Mouse (Mus musculus): Measurements from ENCODE around the gene Eml6. TPM values are rescaled to one million over a fixed set of nuclear protein-coding genes. Genes with fewer than 3 reads are reported as not detected.

The Eml6 gene
- polyA plus RNA-seq, 1 experiment from 2014 or later, result 1.3 TPM

DNA sequence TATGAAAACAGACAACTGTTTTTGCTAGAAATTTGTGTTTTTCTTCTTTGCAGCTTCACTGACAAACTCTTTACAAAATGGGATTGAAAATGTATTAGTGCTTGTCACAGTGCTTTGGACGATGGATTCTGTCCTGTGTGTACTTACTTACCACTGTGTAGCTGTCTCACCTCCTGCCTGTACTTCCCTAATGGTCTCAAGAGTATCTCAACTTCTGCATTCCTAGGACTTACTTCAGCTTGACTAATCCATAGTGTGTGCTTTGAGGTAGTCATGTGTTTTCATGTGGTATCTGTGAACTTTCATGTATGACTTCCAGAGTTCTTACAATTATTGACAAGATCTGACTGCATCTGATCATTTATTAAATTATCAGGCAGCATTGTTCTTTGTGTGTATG is 297.9 kb downstream of the Eml6 start:
- no peaks in the 10 kb centered on the region for H3K27me3 ChIP-seq (ENCODE audit: control insufficient read depth, insufficient read depth, low read length)
- no peaks in the 10 kb centered on the region for H3K36me3 ChIP-seq (ENCODE audit: control insufficient read depth, insufficient read depth, low read length)
- H3K9ac ChIP-seq (ENCODE audit: low read length), result no peak overlapping the region
- no peaks in the 10 kb centered on the region for H3K4me1 ChIP-seq (ENCODE audit: control insufficient read depth, insufficient read depth, low read length)
- no peak overlapping the region for H3K27ac ChIP-seq (ENCODE audit: low read length)
- 70% methylated on average over 1 of the region's 1 CpGs for WGBS
- no peak overlapping the region for H3K4me3 ChIP-seq (replicated peaks; ENCODE audit: low read length)
- ATAC-seq (ENCODE audit: insufficient read depth, low FRiP score), result no peak
- no peak overlapping the region for H3K4me2 ChIP-seq (ENCODE audit: low read depth, low read length)
- H3K9me3 ChIP-seq (replicated peaks; ENCODE audit: control insufficient read depth, low read length), result no peaks in the 10 kb centered on the region

DNA sequence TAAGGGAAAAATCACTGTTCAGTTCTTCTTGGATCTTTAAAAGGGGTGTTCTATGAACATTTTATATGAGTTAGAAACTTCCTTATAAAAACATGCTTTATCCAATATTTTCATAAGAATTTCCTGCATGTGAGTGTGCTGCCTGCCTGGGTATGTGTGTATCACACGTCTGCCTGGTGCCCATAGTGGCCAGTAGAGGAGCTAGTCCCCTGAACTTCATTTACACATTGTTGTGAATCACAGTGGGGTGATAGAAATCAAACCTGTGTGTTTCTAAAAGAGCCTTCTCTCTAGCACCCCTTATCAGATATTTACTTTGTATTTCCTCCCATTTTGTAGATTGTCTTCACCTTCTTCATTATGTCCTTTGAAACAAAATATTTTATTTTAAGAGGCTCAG is 300.2 kb downstream of the Eml6 start:
- no peak for ATAC-seq (ENCODE audit: insufficient read depth, low FRiP score)
- no peaks in the 10 kb centered on the region for H3K9me3 ChIP-seq (replicated peaks; ENCODE audit: control insufficient read depth, low read length)
- H3K4me1 ChIP-seq (ENCODE audit: control insufficient read depth, insufficient read depth, low read length), result no peaks in the 10 kb centered on the region
- H3K4me2 ChIP-seq (ENCODE audit: low read depth, low read length), result no peak overlapping the region
- H3K4me3 ChIP-seq (replicated peaks; ENCODE audit: low read length), result no peak overlapping the region
- no peak overlapping the region for H3K27ac ChIP-seq (ENCODE audit: low read length)
- WGBS, result 64% methylated on average over 1 of the region's 1 CpGs
- H3K36me3 ChIP-seq (ENCODE audit: control insufficient read depth, insufficient read depth, low read length), result no peaks in the 10 kb centered on the region
- no peaks in the 10 kb centered on the region for H3K27me3 ChIP-seq (ENCODE audit: control insufficient read depth, insufficient read depth, low read length)
- no peak overlapping the region for H3K9ac ChIP-seq (ENCODE audit: low read length)

DNA sequence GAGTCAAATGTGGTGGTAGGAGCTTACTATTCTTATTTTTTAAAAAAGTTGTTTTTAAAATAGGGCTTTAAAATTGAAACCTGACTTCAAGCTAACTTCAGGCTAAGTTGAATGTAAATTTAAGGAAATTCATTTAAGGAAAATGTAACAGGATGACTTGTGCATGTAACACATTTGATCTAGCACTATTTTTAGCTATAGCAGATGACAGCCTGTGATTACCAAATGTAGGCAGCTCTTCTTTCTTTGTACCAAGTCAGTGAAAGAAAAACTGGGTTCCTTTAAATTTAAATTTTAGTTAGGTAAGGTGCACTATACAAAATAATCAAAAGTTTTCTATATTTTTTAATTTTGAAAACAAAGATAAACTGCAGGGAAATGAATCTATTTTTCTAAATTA is 300.7 kb downstream of the Eml6 start:
- Histone ChIP-seq H3K27me3 (ENCODE audit: control insufficient read depth, insufficient read depth, low read length) (no peaks in the 10 kb centered on the region), H3K4me3 (replicated peaks; ENCODE audit: low read length) (no peak overlapping the region), H3K9ac (ENCODE audit: low read length) (no peak overlapping the region), H3K9me3 (replicated peaks; ENCODE audit: control insufficient read depth, low read length) (no peaks in the 10 kb centered on the region), H3K27ac (ENCODE audit: low read length) (no peak overlapping the region), H3K4me2 (ENCODE audit: low read depth, low read length) (no peak overlapping the region), H3K4me1 (ENCODE audit: control insufficient read depth, insufficient read depth, low read length) (no peaks in the 10 kb centered on the region), H3K36me3 (ENCODE audit: control insufficient read depth, insufficient read depth, low read length) (no peaks in the 10 kb centered on the region)
- ATAC-seq (ENCODE audit: insufficient read depth, low FRiP score), result no peak

DNA sequence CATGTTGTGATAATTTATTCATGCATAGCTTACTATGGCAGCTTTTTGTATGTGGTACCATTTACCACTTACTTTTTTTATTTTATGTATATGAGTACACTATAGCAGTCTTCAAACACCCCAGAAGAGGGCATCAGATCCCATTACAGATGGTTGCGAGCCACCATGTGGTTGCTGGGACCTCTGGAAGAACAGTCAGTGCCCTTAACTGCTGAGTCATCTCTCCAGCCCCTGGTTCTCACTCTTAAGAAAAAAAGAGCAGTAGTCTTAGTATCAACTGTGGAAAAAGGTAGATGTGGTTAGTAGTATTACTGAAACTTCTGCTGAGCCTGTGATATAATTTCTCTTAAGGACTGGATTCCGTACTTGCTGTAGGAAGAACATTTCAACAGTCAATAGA is 301.6 kb downstream of the Eml6 start:
- 90% methylated on average over 2 of the region's 2 CpGs for WGBS
- no peaks in the 10 kb centered on the region for H3K27me3 ChIP-seq (ENCODE audit: control insufficient read depth, insufficient read depth, low read length)
- no peaks in the 10 kb centered on the region for H3K4me1 ChIP-seq (ENCODE audit: control insufficient read depth, insufficient read depth, low read length)
- no peak overlapping the region for H3K9ac ChIP-seq (ENCODE audit: low read length)
- no peaks in the 10 kb centered on the region for H3K36me3 ChIP-seq (ENCODE audit: control insufficient read depth, insufficient read depth, low read length)
- H3K27ac ChIP-seq (ENCODE audit: low read length), result no peak overlapping the region
- no peak overlapping the region for H3K4me2 ChIP-seq (ENCODE audit: low read depth, low read length)
- no peak for ATAC-seq (ENCODE audit: insufficient read depth, low FRiP score)
- H3K4me3 ChIP-seq (replicated peaks; ENCODE audit: low read length), result no peak overlapping the region
- H3K9me3 ChIP-seq (replicated peaks; ENCODE audit: control insufficient read depth, low read length), result no peaks in the 10 kb centered on the region

DNA sequence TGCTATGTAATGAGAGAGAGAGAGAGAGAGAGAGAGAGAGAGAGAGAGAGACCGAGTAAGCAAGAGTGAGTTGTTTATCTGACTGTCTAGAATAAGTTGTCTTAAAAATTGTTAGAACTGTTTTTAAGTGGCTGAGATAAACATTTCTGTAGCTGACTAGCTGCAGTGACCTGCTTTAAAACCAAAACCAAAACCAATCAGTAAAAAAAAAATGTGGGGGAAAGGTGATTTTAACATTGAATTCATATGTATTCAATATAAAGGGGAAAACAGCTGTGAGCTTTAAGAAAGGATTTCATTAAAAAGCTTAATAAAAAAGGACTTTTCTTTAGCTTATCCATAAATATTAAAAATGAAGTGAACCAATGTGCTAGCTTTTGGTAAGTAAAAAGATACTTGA is 306.2 kb downstream of the Eml6 start:
- Histone ChIP-seq H3K27me3 (ENCODE audit: control insufficient read depth, insufficient read depth, low read length) (no peaks in the 10 kb centered on the region), H3K9ac (ENCODE audit: low read length) (no peak overlapping the region), H3K36me3 (ENCODE audit: control insufficient read depth, insufficient read depth, low read length) (no peaks in the 10 kb centered on the region), H3K4me2 (ENCODE audit: low read depth, low read length) (no peak overlapping the region), H3K9me3 (replicated peaks; ENCODE audit: control insufficient read depth, low read length) (no peaks in the 10 kb centered on the region), H3K4me1 (ENCODE audit: control insufficient read depth, insufficient read depth, low read length) (peaks cover 6% of the 10 kb centered on the region), H3K4me3 (replicated peaks; ENCODE audit: low read length) (no peak overlapping the region), H3K27ac (ENCODE audit: low read length) (no peak overlapping the region)
- WGBS, result 42% methylated on average over 1 of the region's 1 CpGs
- ATAC-seq (ENCODE audit: insufficient read depth, low FRiP score), result no peak

DNA sequence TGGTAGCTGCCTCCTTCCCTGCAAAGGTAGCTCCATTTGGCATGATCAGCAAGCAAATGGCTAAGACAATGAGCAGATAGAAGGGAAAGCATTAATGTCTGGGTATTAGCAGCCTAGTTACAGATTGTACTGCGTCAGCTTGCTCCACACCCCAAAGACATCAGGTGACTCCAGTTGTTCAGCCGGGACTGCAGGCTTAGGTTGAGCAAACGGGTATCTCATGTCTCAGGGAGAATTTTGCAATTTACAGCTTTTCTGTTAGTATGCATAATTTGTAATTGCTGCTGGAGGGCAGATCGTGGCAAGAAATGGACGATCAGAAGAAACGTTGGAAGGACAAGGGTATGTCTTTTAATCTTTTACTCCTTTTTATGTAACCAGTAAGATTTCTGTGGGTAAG is 307.3 kb downstream of the Eml6 start:
- Histone ChIP-seq H3K27me3 (ENCODE audit: control insufficient read depth, insufficient read depth, low read length) (no peaks in the 10 kb centered on the region), H3K27ac (ENCODE audit: low read length) (peak overlapping the region; percentile 33), H3K9ac (ENCODE audit: low read length) (peak overlapping the region; percentile 35; the same call in 1 of the 2 replicates), H3K4me3 (replicated peaks; ENCODE audit: low read length) (no peak overlapping the region), H3K4me1 (ENCODE audit: control insufficient read depth, insufficient read depth, low read length) (peaks cover 6% of the 10 kb centered on the region), H3K4me2 (ENCODE audit: low read depth, low read length) (peak overlapping the region; percentile 31), H3K36me3 (ENCODE audit: control insufficient read depth, insufficient read depth, low read length) (no peaks in the 10 kb centered on the region), H3K9me3 (replicated peaks; ENCODE audit: control insufficient read depth, low read length) (no peaks in the 10 kb centered on the region)
- WGBS, result 27% methylated on average over 6 of the region's 6 CpGs
- no peak; the same call in 1 of the 2 replicates for ATAC-seq (ENCODE audit: insufficient read depth, low FRiP score)

DNA sequence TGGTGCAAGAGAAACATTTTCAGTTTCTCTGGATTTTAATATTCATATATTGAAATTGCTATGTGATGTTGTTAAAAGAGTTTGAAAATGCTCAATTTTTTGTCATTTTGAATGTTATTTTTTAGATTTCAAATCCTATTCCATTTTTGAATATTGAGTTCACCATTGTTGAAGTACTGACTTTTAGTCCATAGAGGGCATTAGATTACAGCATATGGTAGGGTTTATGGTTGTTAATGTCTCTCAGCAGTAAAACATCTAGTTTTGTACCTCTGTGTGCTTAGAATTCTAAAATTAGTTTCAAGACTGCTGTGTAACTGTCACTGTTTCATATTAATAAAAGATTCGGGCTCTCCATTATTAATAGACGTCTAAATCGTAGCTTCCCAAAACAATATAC is 310.3 kb downstream of the Eml6 start:
- no peak for ATAC-seq (ENCODE audit: insufficient read depth, low FRiP score)
- Histone ChIP-seq H3K9me3 (replicated peaks; ENCODE audit: control insufficient read depth, low read length) (no peaks in the 10 kb centered on the region), H3K27ac (ENCODE audit: low read length) (no peak overlapping the region), H3K4me2 (ENCODE audit: low read depth, low read length) (no peak overlapping the region), H3K9ac (ENCODE audit: low read length) (no peak overlapping the region), H3K36me3 (ENCODE audit: control insufficient read depth, insufficient read depth, low read length) (no peaks in the 10 kb centered on the region), H3K4me3 (replicated peaks; ENCODE audit: low read length) (no peak overlapping the region), H3K27me3 (ENCODE audit: control insufficient read depth, insufficient read depth, low read length) (no peaks in the 10 kb centered on the region), H3K4me1 (ENCODE audit: control insufficient read depth, insufficient read depth, low read length) (peaks cover 6% of the 10 kb centered on the region)
- 88% methylated on average over 3 of the region's 3 CpGs for WGBS

DNA sequence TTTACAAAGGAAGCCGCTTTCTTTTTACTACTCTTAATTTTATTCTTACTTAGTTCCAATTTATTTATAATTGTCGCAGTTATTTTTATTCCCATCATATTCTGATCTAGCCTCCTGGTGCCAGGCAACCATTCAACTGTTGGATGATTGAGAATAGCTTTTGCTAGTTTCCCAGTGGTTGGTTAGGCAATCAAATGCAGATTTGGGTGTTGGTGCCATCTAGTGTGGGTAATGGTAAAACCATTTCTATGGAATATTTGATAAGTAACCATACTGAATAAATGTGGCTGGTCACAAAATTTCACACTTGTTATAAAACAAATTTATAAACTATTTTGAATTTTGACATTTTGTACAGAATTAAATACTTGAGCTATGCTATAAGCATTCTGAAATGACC is 311.0 kb downstream of the Eml6 start:
- Histone ChIP-seq H3K9me3 (replicated peaks; ENCODE audit: control insufficient read depth, low read length) (no peaks in the 10 kb centered on the region), H3K9ac (ENCODE audit: low read length) (no peak overlapping the region), H3K27ac (ENCODE audit: low read length) (no peak overlapping the region), H3K4me2 (ENCODE audit: low read depth, low read length) (no peak overlapping the region), H3K36me3 (ENCODE audit: control insufficient read depth, insufficient read depth, low read length) (no peaks in the 10 kb centered on the region), H3K4me1 (ENCODE audit: control insufficient read depth, insufficient read depth, low read length) (peaks cover 6% of the 10 kb centered on the region), H3K27me3 (ENCODE audit: control insufficient read depth, insufficient read depth, low read length) (no peaks in the 10 kb centered on the region), H3K4me3 (replicated peaks; ENCODE audit: low read length) (no peak overlapping the region)
- no peak for ATAC-seq (ENCODE audit: insufficient read depth, low FRiP score)
- WGBS, result 92% methylated on average over 2 of the region's 2 CpGs

DNA sequence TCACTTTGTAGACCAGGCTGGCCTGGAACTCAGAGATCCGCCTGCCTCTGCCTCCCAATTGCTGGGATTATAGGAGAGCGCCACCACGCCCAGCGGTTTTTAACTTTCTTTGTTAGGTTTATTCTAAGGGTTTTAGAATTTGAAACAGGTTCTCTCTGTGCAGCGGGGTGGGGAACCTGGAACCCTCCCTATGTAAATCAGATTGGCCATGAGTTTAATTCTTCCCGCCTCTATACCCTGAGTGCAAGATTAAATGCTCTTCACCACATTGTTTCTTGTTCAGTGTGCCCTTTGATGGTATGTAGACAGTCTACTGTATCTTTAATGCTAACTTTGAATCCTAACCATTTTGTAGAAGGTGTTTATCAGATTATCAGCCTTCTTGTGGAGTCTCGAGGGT is 311.7 kb downstream of the Eml6 start:
- Histone ChIP-seq H3K36me3 (ENCODE audit: control insufficient read depth, insufficient read depth, low read length) (no peaks in the 10 kb centered on the region), H3K9ac (ENCODE audit: low read length) (no peak overlapping the region), H3K4me1 (ENCODE audit: control insufficient read depth, insufficient read depth, low read length) (peaks cover 6% of the 10 kb centered on the region), H3K4me2 (ENCODE audit: low read depth, low read length) (no peak overlapping the region), H3K27me3 (ENCODE audit: control insufficient read depth, insufficient read depth, low read length) (no peaks in the 10 kb centered on the region), H3K4me3 (replicated peaks; ENCODE audit: low read length) (no peak overlapping the region), H3K27ac (ENCODE audit: low read length) (no peak overlapping the region), H3K9me3 (replicated peaks; ENCODE audit: control insufficient read depth, low read length) (no peaks in the 10 kb centered on the region)
- ATAC-seq (ENCODE audit: insufficient read depth, low FRiP score), result no peak
- 90% methylated on average over 7 of the region's 7 CpGs for WGBS

DNA sequence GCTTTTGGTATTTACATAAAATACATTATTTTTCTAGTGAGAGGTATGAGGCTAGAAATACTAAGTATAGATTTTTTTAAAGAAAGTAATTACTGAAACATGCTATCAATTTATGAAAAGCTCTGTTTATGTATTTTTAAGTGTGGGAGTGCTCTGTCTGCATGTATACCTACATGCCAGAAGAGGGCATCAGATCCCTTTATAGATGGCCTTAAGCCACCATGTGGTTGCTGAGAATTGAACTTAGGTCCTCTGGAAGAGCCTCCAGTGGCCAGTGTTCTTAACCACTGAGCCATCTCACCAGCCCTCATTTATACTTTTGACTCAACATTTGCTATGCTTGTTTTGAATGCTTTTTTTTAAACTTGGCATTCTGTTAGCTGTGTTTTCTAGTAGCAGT is 316.3 kb downstream of the Eml6 start:
- no peak overlapping the region for H3K27ac ChIP-seq (ENCODE audit: low read length)
- no peak overlapping the region for H3K9ac ChIP-seq (ENCODE audit: low read length)
- H3K9me3 ChIP-seq (replicated peaks; ENCODE audit: control insufficient read depth, low read length), result no peaks in the 10 kb centered on the region
- H3K4me1 ChIP-seq (ENCODE audit: control insufficient read depth, insufficient read depth, low read length), result peaks cover 3% of the 10 kb centered on the region; the same call in 1 of the 2 replicates
- no peaks in the 10 kb centered on the region for H3K36me3 ChIP-seq (ENCODE audit: control insufficient read depth, insufficient read depth, low read length)
- H3K4me2 ChIP-seq (ENCODE audit: low read depth, low read length), result no peak overlapping the region
- H3K27me3 ChIP-seq (ENCODE audit: control insufficient read depth, insufficient read depth, low read length), result no peaks in the 10 kb centered on the region
- no peak overlapping the region for H3K4me3 ChIP-seq (replicated peaks; ENCODE audit: low read length)
- ATAC-seq (ENCODE audit: insufficient read depth, low FRiP score), result no peak
